Mouse (Mus musculus): ENCODE measurements around the gene Scnn1b. TPM values are rescaled to one million over a fixed set of nuclear protein-coding genes. Genes with fewer than 3 reads are reported as not detected.

The Scnn1b gene
- 8.2 and 9.6 TPM in 2 replicates for polyA plus RNA-seq (2012; rRNA removed; ENCODE audit: low replicate concordance)

GRCm38 (mm10) chr7:121864858-121865585 is at the start of gene Scnn1b:
Gene Scnn1b (plus strand): TSS chr7:121865038.

Other genes with a start within 250 kb of the Scnn1b start
- 3.1 and 5.1 TPM in 2 replicates for gene Usp31, start 157.8 kb upstream of the Scnn1b start, polyA plus RNA-seq (2012; rRNA removed; ENCODE audit: low replicate concordance)
- 0.36 and 0.45 TPM in 2 replicates for gene Scnn1g, start 130.6 kb upstream of the Scnn1b start, polyA plus RNA-seq (2012; rRNA removed; ENCODE audit: low replicate concordance)
- gene Cog7, start 116.7 kb downstream of the Scnn1b start, polyA plus RNA-seq (2012; rRNA removed; ENCODE audit: low replicate concordance), result 23.0 and 24.2 TPM in 2 replicates
- 48.7 and 97.6 TPM in 2 replicates for gene Gga2, start 156.2 kb downstream of the Scnn1b start, polyA plus RNA-seq (2012; rRNA removed; ENCODE audit: low replicate concordance)
- gene Ubfd1, start 202.1 kb downstream of the Scnn1b start, polyA plus RNA-seq (2012; rRNA removed; ENCODE audit: low replicate concordance), result 20.5 and 27.9 TPM in 2 replicates
- gene Ears2, start 202.2 kb downstream of the Scnn1b start, polyA plus RNA-seq (2012; rRNA removed; ENCODE audit: low replicate concordance), result 11.2 and 15.3 TPM in 2 replicates
- 484 and 1,266 TPM in 2 replicates for gene Ndufab1, start 236.8 kb downstream of the Scnn1b start, polyA plus RNA-seq (2012; rRNA removed; ENCODE audit: low replicate concordance)

Measured in mammary gland, adult 2 months (tissue).